Mouse (Mus musculus): ENCODE results near the gene Rad54l.

- TF ChIP-seq CTCF (IDR thresholded peaks at IDR 0.05; ENCODE audit: control insufficient read depth, insufficient read depth, insufficient read length): no peak
- no peak for TF ChIP-seq MYOG (IDR thresholded peaks at IDR 0.05; ENCODE audit: control insufficient read depth, extremely low read depth, insufficient read length)
- TF ChIP-seq MAX (IDR thresholded peaks at IDR 0.05): no peak
- TF ChIP-seq MYOD1 (IDR thresholded peaks at IDR 0.05; ENCODE audit: control insufficient read depth, insufficient read length, low read depth): no peak
- no peak for TF ChIP-seq CEBPB (IDR thresholded peaks at IDR 0.05; ENCODE audit: low read depth)
- TF ChIP-seq USF1 (IDR thresholded peaks at IDR 0.05; ENCODE audit: low read depth): no peak
- TF ChIP-seq FOSL1 (IDR thresholded peaks at IDR 0.05; ENCODE audit: insufficient read depth, low read length, poor library complexity, severe bottlenecking): no peak
Observed at GRCm38 (mm10) chr4:116133126-116133525, 9.6 kb upstream of the Rad54l start.
